In the genomic region with DNA sequence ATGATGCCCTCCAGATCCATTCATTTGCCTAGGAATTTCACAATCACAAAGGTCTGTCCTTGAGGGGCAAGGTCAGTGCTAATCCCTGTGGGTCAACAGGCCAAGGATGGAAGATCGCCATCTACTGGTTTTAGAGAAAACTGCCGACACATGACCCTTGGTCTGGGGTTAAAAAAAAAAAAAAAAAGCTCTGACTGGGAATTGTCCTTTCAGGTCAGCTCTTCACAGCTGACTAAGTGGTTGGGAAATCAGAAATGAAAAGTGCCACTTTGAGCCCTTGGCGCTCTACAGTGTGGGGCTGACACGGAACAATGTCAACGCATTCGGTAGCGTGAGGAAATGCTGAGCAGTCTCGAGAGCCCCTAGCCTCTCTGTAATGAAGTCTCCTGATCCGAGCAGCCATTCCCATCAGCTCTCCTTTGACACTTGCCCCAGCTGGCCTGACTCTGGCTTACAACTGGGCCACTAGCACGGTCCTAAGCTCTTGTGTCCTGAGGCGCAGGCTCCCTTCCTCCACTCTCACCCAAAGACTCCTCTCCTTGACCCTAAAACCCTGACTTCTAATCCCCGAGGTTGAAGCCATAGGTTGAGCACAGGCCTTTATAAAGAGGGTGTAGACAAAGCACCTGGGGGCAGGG, we compare ENCODE assay signal across 9 mouse cellular contexts.
DNase-seq lines count a peak whose midpoint lies in the region; ATAC-seq lines count a peak whose summit lies in the region.
"Had no signal": no experiment of that assay in that cellular context is flagged by ENCODE, and none has a peak within 500 bp of the region (broad histone marks: within the 10 kb centered on the region; RNA-seq: fewer than 3 reads in every experiment).

No protein-coding gene starts in this region.

- H3K27ac ChIP-seq in embryonic facial prominence, embryonic 10.5 days (replicated peaks): peak overlapping the region; percentile 10; the same call in 1 of the 2 replicates
- no peak overlapping the region for H3K27ac ChIP-seq in liver, embryonic 16.5 days (ENCODE audit: low read length)
- H3K27ac ChIP-seq: hindbrain, embryonic 15.5 days had no signal

- no peak overlapping the region for H3K4me3 ChIP-seq in embryonic facial prominence, embryonic 10.5 days
- H3K4me3 ChIP-seq in liver, embryonic 16.5 days (ENCODE audit: low read depth, low read length): no peak overlapping the region
- H3K4me3 ChIP-seq: hindbrain, embryonic 15.5 days had no signal

- peak; percentile 50 for DNase-seq in adrenal gland, postnatal 10 days
- DNase-seq in adrenal gland, postnatal 4 days (ENCODE audit: low spot score in 2 of 2): no peak
- peak; percentile 20 to 23 for DNase-seq in B cell, adult 2 months
- peak; percentile 24 for DNase-seq in embryonic facial prominence, embryonic 10.5 days (ENCODE audit: low spot score)
- no peak for DNase-seq in cerebellum, adult 9-11 months
- DNase-seq in cerebellum, adult 18-20 months: no peak
- DNase-seq in gastrocnemius, postnatal 4 days (ENCODE audit: low spot score in 2 of 2): no peak

- H3K36me3 ChIP-seq in embryonic facial prominence, embryonic 10.5 days (replicated peaks): no peaks in the 10 kb centered on the region
- H3K36me3 ChIP-seq in liver, embryonic 16.5 days (ENCODE audit: control insufficient read depth, insufficient read depth): no peaks in the 10 kb centered on the region
- H3K36me3 ChIP-seq: hindbrain, embryonic 15.5 days had no signal

- no peak overlapping the region for H3K4me2 ChIP-seq in liver, embryonic 16.5 days (ENCODE audit: low read depth, low read length)
- H3K4me2 ChIP-seq: hindbrain, embryonic 15.5 days had no signal

- ATAC-seq in liver, embryonic 16.5 days (ENCODE audit: low read depth): peak; percentile 80

- H3K27me3 ChIP-seq in embryonic facial prominence, embryonic 10.5 days (replicated peaks; ENCODE audit: low read depth, poor library complexity, severe bottlenecking): no peaks in the 10 kb centered on the region
- no peaks in the 10 kb centered on the region for H3K27me3 ChIP-seq in liver, embryonic 16.5 days (ENCODE audit: control insufficient read depth, insufficient read depth, low read depth, low read length)
- H3K27me3 ChIP-seq: hindbrain, embryonic 15.5 days had no signal

- no peak overlapping the region for H3K9ac ChIP-seq in liver, embryonic 16.5 days (ENCODE audit: low read depth, low read length)
- H3K9ac ChIP-seq: hindbrain, embryonic 15.5 days had no signal

- 32% methylated on average over 12 of the region's 12 CpGs for WGBS in embryonic facial prominence, embryonic 10.5 days
- WGBS in liver, embryonic 16.5 days (ENCODE audit: insufficient replicate concordance): 29% methylated on average over 12 of the region's 12 CpGs

- no peaks in the 10 kb centered on the region for H3K9me3 ChIP-seq in embryonic facial prominence, embryonic 10.5 days
- no peaks in the 10 kb centered on the region for H3K9me3 ChIP-seq in liver, embryonic 16.5 days (replicated peaks; ENCODE audit: control insufficient read depth, low read length)
- H3K9me3 ChIP-seq: hindbrain, embryonic 15.5 days had no signal

- peaks cover 27% of the 10 kb centered on the region for H3K4me1 ChIP-seq in embryonic facial prominence, embryonic 10.5 days
- H3K4me1 ChIP-seq in liver, embryonic 16.5 days (ENCODE audit: control insufficient read depth, low read depth, low read length): peaks cover 3% of the 10 kb centered on the region; the same call in 1 of the 2 replicates

Comparison
In these comparisons a context has a peak if more than half of its experiments do, and no peak if none do; other contexts are left out.
1. DNase-seq: peak in adrenal gland, postnatal 10 days (single experiment), B cell, adult 2 months (2 of 2) and embryonic facial prominence, embryonic 10.5 days (single experiment); none in adrenal gland, postnatal 4 days (0 of 2), cerebellum, adult 9-11 months (single experiment), cerebellum, adult 18-20 months (0 of 2) and gastrocnemius, postnatal 4 days (0 of 2).